Mouse (Mus musculus): ENCODE data around the gene Nfs1. TPM values are rescaled to one million over a fixed set of nuclear protein-coding genes. Genes with fewer than 3 reads are reported as not detected.
A peak's percentile ranks its signal among the peaks of the same experiment; 100 is the strongest.

Nfs1 gene
- polyA plus RNA-seq, 1 experiment from 2014 or later = 41.0 TPM

- H3K9me3 ChIP-seq (ENCODE audit: control insufficient read depth, low read length) = no peaks in the 10 kb centered on the region
- H3K4me1 ChIP-seq (replicated peaks; ENCODE audit: control insufficient read depth, insufficient read depth, low read length) = peaks cover 4% of the 10 kb centered on the region
- ATAC-seq (ENCODE audit: low read depth) = no peak
- no peak overlapping the region for H3K4me2 ChIP-seq (ENCODE audit: low read depth, low read length)
- 61% methylated on average over 5 of the region's 5 CpGs for WGBS
- H3K27me3 ChIP-seq (ENCODE audit: control insufficient read depth, insufficient read depth, low read depth, low read length) = no peaks in the 10 kb centered on the region
- no peak overlapping the region for H3K4me3 ChIP-seq (ENCODE audit: low read length)
- H3K27ac ChIP-seq (ENCODE audit: low read length) = no peak overlapping the region
- peaks cover 24% of the 10 kb centered on the region for H3K36me3 ChIP-seq (ENCODE audit: control insufficient read depth, insufficient read depth, low read length)
- H3K9ac ChIP-seq (ENCODE audit: low read length) = no peak overlapping the region
Observed at GRCm38 (mm10) chr2:156146272-156146989, 2.4 kb upstream of the Nfs1 start.

- Histone ChIP-seq H3K4me2 (ENCODE audit: low read depth, low read length) (peak overlapping the region; percentile 71), H3K4me3 (ENCODE audit: low read length) (no peak overlapping the region), H3K9ac (ENCODE audit: low read length) (0 out of 2 replicates have a peak overlapping the region, but pooled peaks have one; percentile 35)
Observed at GRCm38 (mm10) chr2:156145486-156146130, 1.6 kb upstream of the Nfs1 start.

GRCm38 (mm10) chr2:156143367-156143766 is 619 bp downstream of the Nfs1 start:
- no peaks in the 10 kb centered on the region for H3K9me3 ChIP-seq (ENCODE audit: control insufficient read depth, low read length)
- H3K4me2 ChIP-seq (ENCODE audit: low read depth, low read length) = peak overlapping the region; percentile 71
- peak overlapping the region; percentile 95 for H3K9ac ChIP-seq (ENCODE audit: low read length)
- H3K4me3 ChIP-seq (ENCODE audit: low read length) = peak overlapping the region; percentile 86
- WGBS = under 1% methylated on average over 16 of the region's 16 CpGs
- peaks cover 4% of the 10 kb centered on the region for H3K4me1 ChIP-seq (replicated peaks; ENCODE audit: control insufficient read depth, insufficient read depth, low read length)
- H3K27ac ChIP-seq (ENCODE audit: low read length) = peak overlapping the region; percentile 95
- ATAC-seq (ENCODE audit: low read depth) = peak; percentile 3
- H3K36me3 ChIP-seq (ENCODE audit: control insufficient read depth, insufficient read depth, low read length) = peaks cover 11% of the 10 kb centered on the region
- no peaks in the 10 kb centered on the region for H3K27me3 ChIP-seq (ENCODE audit: control insufficient read depth, insufficient read depth, low read depth, low read length)

More at GRCm38 (mm10) chr2:156145486-156146130, 1.6 kb upstream of the Nfs1 start:
- Histone ChIP-seq H3K36me3 (ENCODE audit: control insufficient read depth, insufficient read depth, low read length) (peaks cover 23% of the 10 kb centered on the region), H3K9me3 (ENCODE audit: control insufficient read depth, low read length) (no peaks in the 10 kb centered on the region), H3K27me3 (ENCODE audit: control insufficient read depth, insufficient read depth, low read depth, low read length) (no peaks in the 10 kb centered on the region), H3K4me1 (replicated peaks; ENCODE audit: control insufficient read depth, insufficient read depth, low read length) (peaks cover 4% of the 10 kb centered on the region), H3K27ac (ENCODE audit: low read length) (no peak overlapping the region)
- 53% methylated on average over 11 of the region's 11 CpGs for WGBS
- ATAC-seq (ENCODE audit: low read depth) = no peak

- no peaks in the 10 kb centered on the region for H3K27me3 ChIP-seq (ENCODE audit: control insufficient read depth, insufficient read depth, low read depth, low read length)
- no peaks in the 10 kb centered on the region for H3K9me3 ChIP-seq (ENCODE audit: control insufficient read depth, low read length)
- H3K4me2 ChIP-seq (ENCODE audit: low read depth, low read length) = peak overlapping the region; percentile 71
- no peak overlapping the region for H3K27ac ChIP-seq (ENCODE audit: low read length)
- peak overlapping the region; percentile 95 for H3K9ac ChIP-seq (ENCODE audit: low read length)
- peaks cover 7% of the 10 kb centered on the region; the same call in 1 of the 2 replicates for H3K36me3 ChIP-seq (ENCODE audit: control insufficient read depth, insufficient read depth, low read length)
- ATAC-seq (ENCODE audit: low read depth) = no peak
- H3K4me1 ChIP-seq (replicated peaks; ENCODE audit: control insufficient read depth, insufficient read depth, low read length) = peaks cover 4% of the 10 kb centered on the region
- 77% methylated on average over 2 of the region's 2 CpGs for WGBS
- peak overlapping the region; percentile 86; the same call in 1 of the 2 replicates for H3K4me3 ChIP-seq (ENCODE audit: low read length)
Observed at GRCm38 (mm10) chr2:156142820-156143219, 1.2 kb downstream of the Nfs1 start.

- ATAC-seq (ENCODE audit: low read depth) = no peak
- WGBS = 73% methylated on average over 6 of the region's 6 CpGs
- Histone ChIP-seq H3K27ac (ENCODE audit: low read length) (no peak overlapping the region), H3K9ac (ENCODE audit: low read length) (no peak overlapping the region), H3K27me3 (ENCODE audit: control insufficient read depth, insufficient read depth, low read depth, low read length) (no peaks in the 10 kb centered on the region), H3K4me3 (ENCODE audit: low read length) (no peak overlapping the region), H3K9me3 (ENCODE audit: control insufficient read depth, low read length) (no peaks in the 10 kb centered on the region), H3K4me1 (replicated peaks; ENCODE audit: control insufficient read depth, insufficient read depth, low read length) (no peaks in the 10 kb centered on the region), H3K4me2 (ENCODE audit: low read depth, low read length) (no peak overlapping the region), H3K36me3 (ENCODE audit: control insufficient read depth, insufficient read depth, low read length) (peaks cover 2% of the 10 kb centered on the region; the same call in 1 of the 2 replicates)
Observed at GRCm38 (mm10) chr2:156135695-156136094, 8.3 kb downstream of the Nfs1 start.

GRCm38 (mm10) chr2:156134161-156134560 is 9.8 kb downstream of the Nfs1 start:
- Histone ChIP-seq H3K4me2 (ENCODE audit: low read depth, low read length) (no peak overlapping the region), H3K9ac (ENCODE audit: low read length) (no peak overlapping the region; the same call in 1 of the 2 replicates), H3K4me1 (replicated peaks; ENCODE audit: control insufficient read depth, insufficient read depth, low read length) (no peaks in the 10 kb centered on the region), H3K4me3 (ENCODE audit: low read length) (no peak overlapping the region), H3K36me3 (ENCODE audit: control insufficient read depth, insufficient read depth, low read length) (peaks cover 2% of the 10 kb centered on the region; the same call in 1 of the 2 replicates), H3K27ac (ENCODE audit: low read length) (no peak overlapping the region), H3K27me3 (ENCODE audit: control insufficient read depth, insufficient read depth, low read depth, low read length) (no peaks in the 10 kb centered on the region), H3K9me3 (ENCODE audit: control insufficient read depth, low read length) (no peaks in the 10 kb centered on the region)
- ATAC-seq (ENCODE audit: low read depth) = no peak
- 83% methylated on average over 5 of the region's 5 CpGs for WGBS

GRCm38 (mm10) chr2:156126992-156127391 is 17.0 kb downstream of the Nfs1 start, which contains the start of gene Gm28036:
Gene Gm28036, minus strand, starts transcription at chr2:156127092.
- no peaks in the 10 kb centered on the region for H3K27me3 ChIP-seq (ENCODE audit: control insufficient read depth, insufficient read depth, low read depth, low read length)
- no peak for ATAC-seq (ENCODE audit: low read depth)
- H3K9ac ChIP-seq (ENCODE audit: low read length) = no peak within 1 kb of the TSS
- H3K4me1 ChIP-seq (replicated peaks; ENCODE audit: control insufficient read depth, insufficient read depth, low read length) = no peaks in the 10 kb centered on the region
- no peak within 1 kb of the TSS for H3K4me2 ChIP-seq (ENCODE audit: low read depth, low read length)
- H3K36me3 ChIP-seq (ENCODE audit: control insufficient read depth, insufficient read depth, low read length) = peaks cover 8% of the 10 kb centered on the region; the same call in 1 of the 2 replicates
- no peaks in the 10 kb centered on the region for H3K9me3 ChIP-seq (ENCODE audit: control insufficient read depth, low read length)
- 95% methylated on average over 5 of the region's 5 CpGs for WGBS
- H3K4me3 ChIP-seq (ENCODE audit: low read length) = no peak within 1 kb of the TSS
- no peak within 1 kb of the TSS for H3K27ac ChIP-seq (ENCODE audit: low read length)

GRCm38 (mm10) chr2:156123731-156124130 is 20.3 kb downstream of the Nfs1 start:
- no peak overlapping the region for H3K27ac ChIP-seq (ENCODE audit: low read length)
- H3K4me1 ChIP-seq (replicated peaks; ENCODE audit: control insufficient read depth, insufficient read depth, low read length) = no peaks in the 10 kb centered on the region
- no peak overlapping the region for H3K4me2 ChIP-seq (ENCODE audit: low read depth, low read length)
- H3K4me3 ChIP-seq (ENCODE audit: low read length) = no peak overlapping the region
- H3K36me3 ChIP-seq (ENCODE audit: control insufficient read depth, insufficient read depth, low read length) = peaks cover 6% of the 10 kb centered on the region; the same call in 1 of the 2 replicates
- H3K27me3 ChIP-seq (ENCODE audit: control insufficient read depth, insufficient read depth, low read depth, low read length) = no peaks in the 10 kb centered on the region
- ATAC-seq (ENCODE audit: low read depth) = no peak
- WGBS = 92% methylated on average over 5 of the region's 5 CpGs
- H3K9ac ChIP-seq (ENCODE audit: low read length) = no peak overlapping the region
- no peaks in the 10 kb centered on the region for H3K9me3 ChIP-seq (ENCODE audit: control insufficient read depth, low read length)

GRCm38 (mm10) chr2:156119566-156119965 is 24.4 kb downstream of the Nfs1 start:
- H3K4me1 ChIP-seq (replicated peaks; ENCODE audit: control insufficient read depth, insufficient read depth, low read length) = no peaks in the 10 kb centered on the region
- H3K4me3 ChIP-seq (ENCODE audit: low read length) = no peak overlapping the region
- H3K27ac ChIP-seq (ENCODE audit: low read length) = no peak overlapping the region
- ATAC-seq (ENCODE audit: low read depth) = no peak
- no peaks in the 10 kb centered on the region for H3K27me3 ChIP-seq (ENCODE audit: control insufficient read depth, insufficient read depth, low read depth, low read length)
- no peaks in the 10 kb centered on the region for H3K9me3 ChIP-seq (ENCODE audit: control insufficient read depth, low read length)
- no peak overlapping the region for H3K4me2 ChIP-seq (ENCODE audit: low read depth, low read length)
- H3K9ac ChIP-seq (ENCODE audit: low read length) = no peak overlapping the region
- peaks cover 3% of the 10 kb centered on the region; the same call in 1 of the 2 replicates for H3K36me3 ChIP-seq (ENCODE audit: control insufficient read depth, insufficient read depth, low read length)
